Comparison of ENCODE assay signal across 17 mouse cellular contexts in the genomic region with DNA sequence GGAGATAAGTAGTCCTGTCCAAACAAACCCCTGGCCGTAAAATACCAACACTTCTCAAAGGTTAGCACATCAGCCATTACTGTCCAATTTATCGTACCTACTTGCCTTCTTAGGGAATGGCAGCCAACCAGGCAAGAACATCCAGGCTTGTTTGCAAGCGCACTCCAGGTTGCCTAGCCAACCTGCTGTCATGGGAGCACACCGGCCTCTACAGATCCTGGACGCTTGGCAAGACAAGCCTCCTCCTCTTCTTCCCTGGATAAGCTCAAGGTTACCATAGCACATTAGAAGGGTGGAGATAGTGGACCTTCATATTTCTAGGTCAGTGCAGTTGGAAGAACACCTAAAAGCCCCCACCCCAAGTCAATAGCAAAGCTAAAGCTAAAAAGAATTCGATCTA. TPM values are rescaled to one million over a fixed set of nuclear protein-coding genes. Genes with fewer than 3 reads are reported as not detected.
DNase-seq lines count a peak whose midpoint lies in the region; ATAC-seq and TF ChIP-seq lines count a peak whose summit lies in the region.
"Had no signal": no experiment of that assay in that cellular context is flagged by ENCODE, and none has a peak within 500 bp of the region (broad histone marks: within the 10 kb centered on the region; RNA-seq: fewer than 3 reads in every experiment).

No protein-coding gene starts in this region.

- TF ChIP-seq CTCF in stomach, postnatal 0 days (IDR thresholded peaks at IDR 0.05; ENCODE audit: low read depth): no peak

- no peaks in the 10 kb centered on the region for H3K27me3 ChIP-seq in forebrain, embryonic 13.5 days
- no peaks in the 10 kb centered on the region for H3K27me3 ChIP-seq in forebrain, embryonic 11.5 days (ENCODE audit: control insufficient read depth, insufficient read depth, low read length)
- H3K27me3 ChIP-seq in lung, embryonic 15.5 days: no peaks in the 10 kb centered on the region
- no peaks in the 10 kb centered on the region for H3K27me3 ChIP-seq in heart, embryonic 10.5 days (ENCODE audit: insufficient read depth, poor library complexity, severe bottlenecking)
- H3K27me3 ChIP-seq in stomach, postnatal 0 days (ENCODE audit: control insufficient read depth, insufficient read depth, low read length): no peaks in the 10 kb centered on the region
- H3K27me3 ChIP-seq: embryonic facial prominence, embryonic 12.5 days; megakaryocyte, embryonic 14.5 days had no signal

- no peak overlapping the region for H3K9ac ChIP-seq in forebrain, embryonic 13.5 days
- H3K9ac ChIP-seq in forebrain, embryonic 11.5 days (ENCODE audit: low read length): no peak overlapping the region
- no peak overlapping the region for H3K9ac ChIP-seq in lung, embryonic 15.5 days
- H3K9ac ChIP-seq in stomach, postnatal 0 days (ENCODE audit: low read length): no peak overlapping the region
- H3K9ac ChIP-seq: embryonic facial prominence, embryonic 12.5 days had no signal

- WGBS in forebrain, embryonic 13.5 days: 61% methylated on average over 6 of the region's 6 CpGs
- WGBS in forebrain, embryonic 11.5 days: 83% methylated on average over 6 of the region's 6 CpGs
- WGBS in lung, embryonic 15.5 days: 39% methylated on average over 6 of the region's 6 CpGs
- WGBS in heart, embryonic 10.5 days: 54% methylated on average over 6 of the region's 6 CpGs
- 62% methylated on average over 6 of the region's 6 CpGs for WGBS in stomach, postnatal 0 days

- DNase-seq in forebrain, embryonic 11.5 days (ENCODE audit: low spot score): no peak
- DNase-seq in lung, adult 18-20 months: no peak
- peak; percentile 80 for DNase-seq in heart, embryonic 10.5 days (ENCODE audit: low spot score)
- DNase-seq in stomach, postnatal 0 days (ENCODE audit: low spot score): no peak
- DNase-seq in spleen, adult 12 weeks (ENCODE audit: low spot score): no peak
- DNase-seq: cerebellum, postnatal 36 days; kidney, adult 18-20 months; kidney, postnatal 36 days; liver; lung, adult 2 months; thymus, postnatal 25 days had no signal

- no peak overlapping the region for H3K4me3 ChIP-seq in forebrain, embryonic 13.5 days
- H3K4me3 ChIP-seq in forebrain, embryonic 11.5 days (ENCODE audit: low read depth, low read length): no peak overlapping the region
- no peak overlapping the region for H3K4me3 ChIP-seq in lung, embryonic 15.5 days
- no peak overlapping the region for H3K4me3 ChIP-seq in heart, embryonic 10.5 days
- no peak overlapping the region for H3K4me3 ChIP-seq in stomach, postnatal 0 days (ENCODE audit: low read depth, low read length)
- H3K4me3 ChIP-seq: embryonic facial prominence, embryonic 12.5 days; megakaryocyte, embryonic 14.5 days had no signal

- peaks cover 8% of the 10 kb centered on the region; the same call in 1 of the 2 replicates for H3K4me1 ChIP-seq in forebrain, embryonic 13.5 days
- H3K4me1 ChIP-seq in forebrain, embryonic 11.5 days (replicated peaks; ENCODE audit: control insufficient read depth, insufficient read depth, low read length): no peaks in the 10 kb centered on the region
- peaks cover 13% of the 10 kb centered on the region for H3K4me1 ChIP-seq in lung, embryonic 15.5 days
- peaks cover 21% of the 10 kb centered on the region for H3K4me1 ChIP-seq in heart, embryonic 10.5 days
- no peaks in the 10 kb centered on the region; the same call in 1 of the 2 replicates for H3K4me1 ChIP-seq in stomach, postnatal 0 days (replicated peaks; ENCODE audit: control insufficient read depth, insufficient read depth)

- no peaks in the 10 kb centered on the region for H3K36me3 ChIP-seq in forebrain, embryonic 13.5 days (ENCODE audit: poor library complexity, severe bottlenecking)
- H3K36me3 ChIP-seq in forebrain, embryonic 11.5 days (ENCODE audit: control insufficient read depth, insufficient read depth, low read length): no peaks in the 10 kb centered on the region
- H3K36me3 ChIP-seq in lung, embryonic 15.5 days: no peaks in the 10 kb centered on the region
- no peaks in the 10 kb centered on the region for H3K36me3 ChIP-seq in heart, embryonic 10.5 days
- H3K36me3 ChIP-seq in stomach, postnatal 0 days (ENCODE audit: control insufficient read depth, insufficient read depth, low read length): no peaks in the 10 kb centered on the region
- H3K36me3 ChIP-seq: embryonic facial prominence, embryonic 12.5 days had no signal

- no peaks in the 10 kb centered on the region for H3K9me3 ChIP-seq in forebrain, embryonic 13.5 days (replicated peaks)
- no peaks in the 10 kb centered on the region for H3K9me3 ChIP-seq in forebrain, embryonic 11.5 days (ENCODE audit: control insufficient read depth, low read length)
- H3K9me3 ChIP-seq in lung, embryonic 15.5 days: no peaks in the 10 kb centered on the region
- no peaks in the 10 kb centered on the region for H3K9me3 ChIP-seq in heart, embryonic 10.5 days
- H3K9me3 ChIP-seq in stomach, postnatal 0 days (ENCODE audit: control insufficient read depth, low read length): no peaks in the 10 kb centered on the region
- H3K9me3 ChIP-seq: embryonic facial prominence, embryonic 12.5 days had no signal

- no peak overlapping the region for H3K4me2 ChIP-seq in forebrain, embryonic 13.5 days
- H3K4me2 ChIP-seq in forebrain, embryonic 11.5 days (ENCODE audit: low read depth, low read length, severe bottlenecking): no peak overlapping the region
- no peak overlapping the region for H3K4me2 ChIP-seq in lung, embryonic 15.5 days
- no peak overlapping the region for H3K4me2 ChIP-seq in stomach, postnatal 0 days (replicated peaks; ENCODE audit: low read depth)
- H3K4me2 ChIP-seq: embryonic facial prominence, embryonic 12.5 days had no signal

- H3K27ac ChIP-seq in forebrain, embryonic 13.5 days: 0 out of 2 replicates have a peak overlapping the region, but pooled peaks have one; percentile 6
- no peak overlapping the region for H3K27ac ChIP-seq in forebrain, embryonic 11.5 days (ENCODE audit: low read depth, low read length)
- 0 out of 2 replicates have a peak overlapping the region, but pooled peaks have one; percentile 15 for H3K27ac ChIP-seq in lung, embryonic 15.5 days
- H3K27ac ChIP-seq in heart, embryonic 10.5 days: peak overlapping the region; percentile 36; the same call in 1 of the 2 replicates
- H3K27ac ChIP-seq in stomach, postnatal 0 days (replicated peaks): peak overlapping the region; percentile 53; the same call in 1 of the 2 replicates
- H3K27ac ChIP-seq: embryonic facial prominence, embryonic 12.5 days had no signal

- TF ChIP-seq EP300 in stomach, postnatal 0 days (optimal IDR thresholded peaks at IDR 0.05): no peak

- peak; percentile 37; the same call in 1 of the 2 replicates for ATAC-seq in forebrain, embryonic 13.5 days
- ATAC-seq in forebrain, embryonic 11.5 days (replicated peaks; ENCODE audit: low FRiP score): no peak
- no peak for ATAC-seq in lung, embryonic 15.5 days (ENCODE audit: borderline replicate concordance, extremely low read depth, low FRiP score, low TSS enrichment)
- 0 out of 2 replicates have a peak, but pooled peaks have one; percentile 42 for ATAC-seq in stomach, postnatal 0 days (ENCODE audit: low FRiP score, low TSS enrichment)
- ATAC-seq: activated CD4-positive, CD25-positive, alpha-beta regulatory T cell, adult 4 months; midbrain, embryonic 16.5 days had no signal

RNA-seq across cellular contexts. Expression of gene Synpo2, which starts 45.6 kb away (rescaled TPM):
- polyA plus RNA-seq in forebrain, embryonic 13.5 days (2015; fragmentation: Nextera tagmentation; extraction: Ambion mirVana): 0.55 and 0.72 TPM in 2 replicates
- 2.0 and 3.7 TPM in 2 replicates for polyA plus RNA-seq in forebrain, embryonic 11.5 days (2014; fragmentation: Nextera tagmentation; extraction: Ambion mirVana)
- polyA plus RNA-seq in lung, embryonic 15.5 days (2015; fragmentation: Nextera tagmentation; extraction: Ambion mirVana): 11.3 and 12.2 TPM in 2 replicates
- 17.7 and 25.2 TPM in 2 replicates for polyA plus RNA-seq in heart, embryonic 10.5 days (2016; fragmentation: Nextera tagmentation; extraction: Ambion mirVana)
- polyA plus RNA-seq in stomach, postnatal 0 days (2015; fragmentation: Nextera tagmentation; extraction: Ambion mirVana): 19.9 and 20.7 TPM in 2 replicates

Comparison
In these comparisons a context has a peak if more than half of its experiments do, and no peak if none do; other contexts are left out.
1. ATAC-seq: peak in forebrain, embryonic 13.5 days (single experiment) and stomach, postnatal 0 days (single experiment); none in forebrain, embryonic 11.5 days (single experiment) and lung, embryonic 15.5 days (single experiment).